Mouse (Mus musculus) liver, embryonic 14.5 days (tissue): Measurements from ENCODE around the gene Fam122a. TPM values are rescaled to one million over a fixed set of nuclear protein-coding genes. Genes with fewer than 3 reads are reported as not detected.

ENCODE experiments used
- ATAC-seq: fragments of 200-750 bp; cut with Nextera tagmentation; 2 replicates; pipeline ENCODE4 v1.8.0; 2017; ENCODE audit warnings: moderate number of reproducible peaks, mild to moderate bottlenecking, moderate library complexity; ENCODE audit not compliant: insufficient read depth
- DNase-seq, 3 experiments: peaks; one replicate each; pipeline ENCODE4 v3.0.0-alpha.2; 2012 to 2013; ENCODE audit warnings: low read depth in 3 of 3, low spot score in 3 of 3
- H3K27ac ChIP-seq: fragments of 300-500 bp; sonication (generic); 2 replicates; pipeline ENCODE4 v1.5.1; 2014; ENCODE audit warnings: moderate library complexity, mild to moderate bottlenecking, control low read depth, inconsistent platforms
- H3K27me3 ChIP-seq: fragments of 300-500 bp; sonication (generic); 2 replicates; pipeline ENCODE4 v1.6.1; 2014; ENCODE audit warnings: mild to moderate bottlenecking, low read length, moderate library complexity; ENCODE audit not compliant: control insufficient read depth, insufficient read depth
- H3K36me3 ChIP-seq: fragments of 300-500 bp; sonication (generic); replicated peaks from 2 replicates; pipeline ENCODE4 v1.6.1; 2014; ENCODE audit warnings: low read depth; ENCODE audit not compliant: control insufficient read depth, insufficient read depth
- H3K4me1 ChIP-seq, 2 experiments: fragments of 200-500 bp in 1 of 2; fragments of 300-500 bp in 1 of 2; sonication (generic) in 1 of 2; replicated peaks; 2 replicates each; pipeline ENCODE4 v1.6.1; 2012 to 2014; ENCODE audit warnings: antibody characterized with exemption in 1 of 2, inconsistent platforms in 1 of 2, low read length in 1 of 2; ENCODE audit not compliant: control insufficient read depth in 2 of 2, insufficient read depth in 2 of 2
- H3K4me2 ChIP-seq: fragments of 300-500 bp; sonication (generic); 2 replicates; pipeline ENCODE4 v1.6.1; 2014; ENCODE audit warnings: low read depth, mild to moderate bottlenecking, control low read depth, moderate library complexity
- H3K4me3 ChIP-seq, 2 experiments: fragments of 200-500 bp in 1 of 2; fragments of 300-500 bp in 1 of 2; sonication (generic) in 1 of 2; 2 replicates each; pipeline ENCODE4 v1.5.1; 2012 to 2014; ENCODE audit warnings: low read depth in 2 of 2, low read length in 2 of 2, mild to moderate bottlenecking in 2 of 2, control low read depth in 1 of 2, inconsistent platforms in 1 of 2, moderate library complexity in 1 of 2; ENCODE audit not compliant: insufficient read depth in 1 of 2
- H3K9ac ChIP-seq: fragments of 300-500 bp; sonication (generic); replicated peaks from 2 replicates; pipeline ENCODE4 v1.6.1; 2014; ENCODE audit warnings: mild to moderate bottlenecking, control low read depth, moderate library complexity
- H3K9me3 ChIP-seq: fragments of 300-500 bp; sonication (generic); 2 replicates; pipeline ENCODE4 v1.6.1; 2016; ENCODE audit warnings: low read length, mixed read lengths; ENCODE audit not compliant: control insufficient read depth
- CTCF ChIP-seq: IDR thresholded peaks from 2 replicates; pipeline ENCODE4 v1.5.1; 2016; ENCODE audit warnings: antibody characterized with exemption, low read depth, control low read depth
- EP300 ChIP-seq: IDR thresholded peaks from 2 replicates; pipeline ENCODE4 v1.6.1; 2016; ENCODE audit warnings: antibody characterized with exemption, low read depth
- WGBS: fragments of 180-500 bp; shearing (Covaris S2); extraction: QIAGEN DNeasy Blood & Tissue Kit; methylation state at CpG from one replicate; pipeline ENCODE4 v1.1.7; 2014; ENCODE audit not compliant: insufficient replicate concordance; 5-methylcytosine and 5-hydroxymethylcytosine counted together
- polyA plus RNA-seq, 2 experiments: library from polyadenylated mRNA; depleted of rRNA in 1 of 2; stranded (reverse) in 1 of 2; unstranded in 1 of 2; fragments of >200 nt; fragmentation: Nextera tagmentation in 1 of 2; extraction: Ambion mirVana in 1 of 2; gene quantifications; 2 replicates each; pipeline versions ENCODE4 v1.2.1 to v1.2.3; 2012 to 2014

Gene Fam122a
- polyA plus RNA-seq, 2 experiments = 14.9 to 22.8 TPM

DNA sequence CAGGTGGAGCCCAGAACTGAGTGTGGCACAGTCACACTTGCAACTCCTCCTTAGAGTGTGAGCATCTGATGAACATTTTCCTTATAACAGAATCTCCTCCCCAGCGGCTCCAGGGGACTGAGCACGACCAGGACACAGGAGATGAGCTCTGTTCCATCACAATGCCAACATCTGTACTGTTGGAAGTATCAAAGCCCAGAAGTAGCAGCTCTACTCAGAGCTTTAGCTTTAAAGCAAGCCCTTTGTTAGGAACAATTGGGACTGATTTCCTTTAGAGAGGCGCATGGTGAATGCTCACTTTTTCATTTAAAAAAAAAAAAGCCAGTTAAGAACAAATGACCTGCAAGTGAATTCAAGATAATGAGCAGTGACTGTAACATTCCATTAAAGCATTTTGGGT lies 14.7 kb upstream of the Fam122a start:
- Histone ChIP-seq H3K4me1 (peaks cover 2 to 3% of the 10 kb centered on the region in 2 experiments; a peak in 1 of 4 replicates), H3K4me2 (no peak overlapping the region), H3K27me3 (no peaks in the 10 kb centered on the region), H3K27ac (no peak overlapping the region), H3K9ac (no peak overlapping the region), H3K9me3 (no peaks in the 10 kb centered on the region), H3K36me3 (no peaks in the 10 kb centered on the region), H3K4me3 (no peak overlapping the region)
- DNase-seq (no peak), ATAC-seq (no peak)
- WGBS = 73% methylated on average over 3 of the region's 3 CpGs
- TF ChIP-seq CTCF = no peak
- TF ChIP-seq EP300 = no peak

DNA sequence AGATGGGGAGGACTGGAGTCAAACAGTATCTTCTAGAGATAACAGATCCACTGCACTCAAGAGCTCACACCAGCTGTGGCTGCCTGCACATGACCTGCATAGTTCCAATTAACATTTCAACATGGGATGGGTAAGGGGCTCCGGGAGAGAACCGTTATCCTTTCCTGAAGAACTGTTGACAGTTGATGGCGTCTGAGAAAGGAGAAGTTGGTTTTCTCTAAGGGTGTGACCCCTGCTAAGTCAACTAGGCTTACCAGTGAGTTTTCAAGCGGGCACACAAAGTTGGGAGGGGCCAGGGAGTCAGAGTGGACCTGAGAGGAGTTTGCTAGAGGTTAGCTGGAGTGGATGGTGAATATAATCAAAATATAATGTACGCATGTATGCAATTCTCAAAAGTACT lies 13.1 kb upstream of the Fam122a start:
- Histone ChIP-seq H3K36me3 (no peaks in the 10 kb centered on the region), H3K27me3 (no peaks in the 10 kb centered on the region), H3K4me1 (peaks cover 0 to 3% of the 10 kb centered on the region in 2 experiments; a peak in 1 of 4 replicates), H3K9me3 (no peaks in the 10 kb centered on the region), H3K4me3 (no peak overlapping the region), H3K27ac (no peak overlapping the region), H3K9ac (no peak overlapping the region), H3K4me2 (no peak overlapping the region)
- 24% methylated on average over 5 of the region's 5 CpGs for WGBS
- DNase-seq (no peak), ATAC-seq (no peak)
- TF ChIP-seq CTCF (no peak), EP300 (no peak)

DNA sequence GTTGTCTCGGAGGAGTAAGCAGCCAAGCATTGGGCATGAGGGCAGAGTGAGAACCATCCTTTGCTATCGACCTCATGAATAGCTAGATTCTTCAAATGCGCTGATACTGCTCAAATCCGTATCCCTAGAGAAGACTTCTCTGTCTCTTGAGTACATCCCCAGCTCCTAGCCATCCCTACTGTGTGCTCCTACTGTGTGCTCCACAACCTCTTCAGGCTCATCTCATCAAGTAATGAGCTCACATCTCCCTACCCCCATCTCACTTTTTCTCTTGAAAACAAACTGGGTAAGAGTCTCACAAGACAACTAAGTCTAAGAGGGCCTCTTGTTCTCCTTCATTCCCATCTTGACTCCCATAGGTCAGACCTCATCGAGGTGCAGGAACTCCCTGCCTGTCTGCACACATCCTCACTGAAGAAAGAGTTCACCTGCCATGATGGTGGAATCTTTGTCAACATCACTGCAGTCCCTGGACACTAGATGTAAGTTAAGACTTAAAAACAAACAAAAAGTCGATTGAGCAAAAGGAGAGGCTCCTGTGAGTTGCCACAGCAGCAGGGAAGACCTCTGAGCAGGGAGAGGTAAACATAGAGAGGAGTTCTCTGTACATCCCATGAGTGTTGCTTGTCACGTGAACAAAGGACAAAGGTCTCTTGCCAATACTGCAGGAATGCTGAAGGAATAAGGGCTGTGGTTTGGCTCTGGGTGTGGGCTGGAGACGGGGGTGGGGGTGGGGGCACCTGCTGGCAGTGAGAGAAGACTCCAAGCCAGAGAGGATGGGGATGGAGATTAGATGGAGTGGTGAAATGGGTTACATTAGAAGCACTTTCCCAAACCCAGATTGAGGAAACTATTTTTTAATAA lies 9.5 kb upstream of the Fam122a start:
- no peak for TF ChIP-seq CTCF
- no peak for TF ChIP-seq EP300
- Histone ChIP-seq H3K27me3 (no peaks in the 10 kb centered on the region), H3K9me3 (no peaks in the 10 kb centered on the region), H3K9ac (no peak overlapping the region), H3K4me1 (peaks cover 0 to 3% of the 10 kb centered on the region in 2 experiments; a peak in 1 of 4 replicates), H3K27ac (no peak overlapping the region), H3K36me3 (no peaks in the 10 kb centered on the region), H3K4me3 (no peak overlapping the region), H3K4me2 (no peak overlapping the region)
- DNase-seq (no peak), ATAC-seq (no peak)
- 75% methylated on average over 8 of the region's 8 CpGs for WGBS

DNA sequence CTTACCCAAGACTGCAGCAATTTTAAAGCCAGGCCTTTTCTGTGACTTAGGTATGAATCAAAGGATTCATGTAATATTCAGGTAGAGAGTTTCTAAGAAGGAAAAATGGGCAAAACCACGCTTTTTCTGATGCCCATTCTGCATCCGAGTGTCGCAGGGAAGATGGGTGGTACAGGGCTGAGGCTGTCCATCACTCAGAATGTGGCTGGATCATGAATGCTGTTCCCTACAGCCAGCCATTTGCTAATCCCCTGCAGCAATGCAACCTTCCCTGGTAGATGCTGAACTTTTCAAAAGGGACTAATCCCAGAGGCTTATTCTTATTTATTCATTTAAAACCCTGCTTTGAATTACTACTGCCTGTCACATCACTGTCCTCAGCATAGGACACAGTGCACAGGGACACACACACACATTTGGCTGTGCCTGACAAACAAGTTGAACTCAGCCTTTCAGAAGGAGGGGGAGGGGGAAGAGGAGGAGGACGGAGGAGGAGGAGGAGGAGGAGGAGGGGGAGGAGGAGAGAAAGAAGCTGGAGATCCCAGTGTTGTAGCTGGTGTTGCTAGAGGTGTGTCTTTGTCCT lies 7.5 kb upstream of the Fam122a start:
- ATAC-seq (no peak), DNase-seq (no peak)
- H3K27ac ChIP-seq = no peak overlapping the region
- no peaks in the 10 kb centered on the region for H3K4me1 ChIP-seq
- H3K27me3 ChIP-seq = no peaks in the 10 kb centered on the region
- TF ChIP-seq EP300 (no peak), CTCF (no peak)
- no peaks in the 10 kb centered on the region for H3K36me3 ChIP-seq
- no peak overlapping the region for H3K9ac ChIP-seq
- no peak overlapping the region for H3K4me2 ChIP-seq
- no peak overlapping the region for H3K4me3 ChIP-seq
- 68% methylated on average over 4 of the region's 4 CpGs for WGBS
- no peaks in the 10 kb centered on the region for H3K9me3 ChIP-seq

DNA sequence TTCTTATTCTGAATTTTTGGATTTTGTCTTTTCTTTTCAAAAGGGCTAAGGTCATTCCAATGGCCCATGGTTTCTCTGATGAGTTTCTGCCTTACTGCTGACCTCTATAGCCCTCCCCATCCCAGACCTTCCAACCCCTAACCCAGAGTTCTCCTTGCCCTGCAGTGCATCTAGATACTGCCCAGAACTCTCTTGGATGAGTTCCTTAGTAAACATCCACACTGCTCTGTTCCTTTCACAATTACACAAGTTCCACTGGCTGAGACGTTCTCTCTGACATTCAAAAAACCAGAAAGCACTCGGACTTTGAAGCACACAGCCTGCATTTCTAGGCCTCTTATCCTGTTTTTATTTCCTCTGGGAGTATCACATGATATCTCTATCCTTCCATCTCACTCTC lies 3.8 kb upstream of the Fam122a start:
- no peak overlapping the region for H3K4me3 ChIP-seq
- no peak for DNase-seq
- no peak overlapping the region for H3K4me2 ChIP-seq
- ATAC-seq = no peak
- H3K4me1 ChIP-seq = peaks cover 7% of the 10 kb centered on the region in 2 experiments; a peak in 3 of 4 replicates
- no peaks in the 10 kb centered on the region for H3K9me3 ChIP-seq
- H3K9ac ChIP-seq = no peak overlapping the region
- no peaks in the 10 kb centered on the region for H3K36me3 ChIP-seq
- no peak for TF ChIP-seq CTCF
- no peak for TF ChIP-seq EP300
- 50% methylated on average over 2 of the region's 2 CpGs for WGBS
- no peaks in the 10 kb centered on the region for H3K27me3 ChIP-seq
- H3K27ac ChIP-seq = no peak overlapping the region
